Mouse (Mus musculus) lung, postnatal 0 days (tissue): ENCODE data around the gene Cnot1.

Source experiments
- CTCF ChIP-seq: IDR thresholded peaks from 2 replicates; pipeline ENCODE4 v1.5.1; 2016; ENCODE audit warnings: antibody characterized with exemption, mild to moderate bottlenecking
- EP300 ChIP-seq: IDR thresholded peaks from 2 replicates; pipeline ENCODE4 v1.6.1; 2016; ENCODE audit warnings: antibody characterized with exemption, mild to moderate bottlenecking, control low read depth

DNA sequence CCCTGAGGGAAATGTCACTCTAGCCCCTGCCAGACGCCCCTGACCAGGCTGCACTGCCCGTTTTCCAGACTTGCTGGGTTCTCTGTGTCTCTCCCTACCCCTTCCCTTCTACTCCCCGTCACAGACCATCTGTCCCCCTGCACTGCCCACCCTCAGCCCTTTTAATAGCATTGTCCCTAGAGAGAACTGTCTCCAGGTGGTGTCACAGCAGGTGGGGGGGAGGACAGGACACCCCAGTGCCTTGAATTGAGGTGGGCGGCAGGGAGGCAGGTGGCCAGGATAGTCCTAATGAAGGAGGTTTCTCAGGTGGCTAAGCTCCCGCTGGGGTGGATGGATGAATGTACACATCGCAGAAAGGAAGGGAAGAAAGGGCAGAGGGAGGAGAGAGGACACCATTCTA, 112.6 kb downstream of the Cnot1 start:
- TF ChIP-seq CTCF (no peak), EP300 (no peak)
